Mouse (Mus musculus) mouse embryonic stem cell (cell line): ENCODE data around the gene Ly6g6d.

Experiments
- in situ Hi-C, 2 experiments: fragments of 300-500 bp; cut with MboI; formaldehyde crosslinking; loops; 1 replicate in 1 of 2; 3 replicates in 1 of 2; pipeline ENCODE4 v1.14.3; 2019 to 2020; ENCODE audit warnings: low sequenced_read_pairs in 2 of 2, low pct_unique_long_range_greater_than_20kb in 1 of 2, mixed read lengths in 1 of 2; ENCODE audit not compliant: unreplicated experiment in 1 of 2

The Ly6g6d gene

DNA sequence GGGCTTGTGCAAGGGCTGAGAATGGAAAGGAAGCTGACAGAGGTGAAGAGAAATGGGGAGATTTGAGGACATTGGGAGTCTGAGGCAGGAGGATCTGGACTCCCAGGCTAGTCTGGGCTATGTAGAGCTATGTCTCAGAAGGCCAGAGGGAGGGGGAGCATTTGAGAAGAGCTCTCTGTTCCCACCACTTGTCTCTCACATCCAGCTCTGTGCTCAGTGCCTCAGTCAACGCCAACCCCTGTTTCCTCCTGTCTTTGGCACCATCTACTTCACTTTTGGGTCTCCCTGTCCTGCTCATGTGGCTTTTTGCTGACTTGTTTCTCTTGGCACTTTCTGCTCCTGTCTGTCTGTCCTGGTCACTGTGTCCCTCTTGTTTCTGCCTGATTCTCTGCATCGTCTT lies 580 bp downstream of the Ly6g6d start:
- in situ Hi-C loops = no loop called here

DNA sequence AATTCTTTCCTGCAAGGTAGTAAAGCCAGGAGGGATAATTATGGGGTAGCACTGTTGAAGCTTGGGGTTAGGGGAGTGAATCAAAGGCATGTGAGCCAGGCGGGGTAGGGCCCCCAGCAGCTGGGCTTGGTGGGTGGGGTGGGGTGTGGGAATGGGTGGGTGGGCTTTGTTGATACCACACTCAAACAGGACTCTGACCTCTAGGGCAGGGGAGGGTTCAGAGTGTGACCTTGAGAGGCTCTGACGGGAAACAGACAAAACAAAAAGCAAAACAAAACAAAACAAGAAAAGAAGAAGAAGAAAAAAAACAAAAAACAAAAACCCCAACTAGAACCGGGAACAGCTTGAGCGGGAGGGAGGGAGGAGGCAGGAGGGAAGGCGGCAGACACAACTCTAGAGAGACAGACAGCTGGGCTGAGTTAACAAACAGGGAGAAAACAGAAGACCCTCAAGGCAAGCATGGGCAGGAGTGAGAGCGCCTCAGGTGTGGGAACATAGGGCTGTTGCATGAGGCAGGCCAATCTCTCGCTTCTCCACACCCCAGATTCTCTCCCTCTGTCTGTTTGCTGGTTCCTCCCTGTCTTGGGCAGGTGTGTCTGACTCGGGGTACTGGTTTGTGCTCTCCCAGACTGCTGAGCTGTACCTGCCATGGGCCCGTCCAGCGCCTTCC lies 1.2 kb downstream of the Ly6g6d start, which contains the start of gene Ly6g6e:
Ly6g6e (plus strand) TSS at position 396 of the 670 bp plus-strand sequence.
- in situ Hi-C loops = no loop called here

DNA sequence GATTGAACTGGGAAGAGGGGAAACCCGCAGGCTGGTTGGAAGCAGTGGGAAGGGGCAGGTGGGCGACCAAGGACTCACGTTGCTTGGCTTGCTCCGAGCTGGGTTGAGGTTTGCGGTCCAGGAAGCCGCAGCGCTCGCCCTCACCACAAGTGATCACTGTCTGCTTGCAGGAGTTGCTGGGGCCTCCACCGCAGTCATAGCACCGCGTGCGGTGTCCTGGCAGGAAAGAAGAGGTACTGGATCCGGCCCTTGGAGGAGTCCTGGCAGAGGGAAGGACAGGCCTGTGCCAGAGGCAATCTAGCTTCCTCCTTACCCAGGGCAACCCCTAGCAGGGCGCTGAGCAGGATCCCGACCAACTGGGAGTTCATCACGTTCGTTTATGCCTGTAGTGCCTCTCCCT lies 3.8 kb downstream of the Ly6g6d start:
- in situ Hi-C loops = no loop called here

DNA sequence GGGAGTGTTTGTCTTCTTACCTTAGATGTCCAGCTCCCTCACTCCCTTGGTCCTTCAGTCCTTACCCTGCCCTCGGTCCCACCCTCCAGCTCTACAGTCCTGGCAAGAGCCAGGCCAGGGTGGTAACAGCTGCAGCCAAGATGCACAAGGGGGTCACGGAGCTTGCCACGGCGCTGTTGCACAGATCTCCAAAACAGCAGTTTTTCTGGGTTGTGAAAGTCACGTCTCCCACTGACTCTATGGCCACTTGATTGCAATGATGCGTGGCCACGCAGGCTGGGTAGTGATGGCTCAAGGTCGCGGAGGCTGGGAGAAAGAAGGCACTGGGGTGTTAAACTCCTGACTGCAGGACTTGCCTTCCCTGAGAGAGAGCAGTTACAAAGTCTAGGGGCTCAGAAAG lies 6.4 kb downstream of the Ly6g6d start:
- in situ Hi-C loops = no loop called here

DNA sequence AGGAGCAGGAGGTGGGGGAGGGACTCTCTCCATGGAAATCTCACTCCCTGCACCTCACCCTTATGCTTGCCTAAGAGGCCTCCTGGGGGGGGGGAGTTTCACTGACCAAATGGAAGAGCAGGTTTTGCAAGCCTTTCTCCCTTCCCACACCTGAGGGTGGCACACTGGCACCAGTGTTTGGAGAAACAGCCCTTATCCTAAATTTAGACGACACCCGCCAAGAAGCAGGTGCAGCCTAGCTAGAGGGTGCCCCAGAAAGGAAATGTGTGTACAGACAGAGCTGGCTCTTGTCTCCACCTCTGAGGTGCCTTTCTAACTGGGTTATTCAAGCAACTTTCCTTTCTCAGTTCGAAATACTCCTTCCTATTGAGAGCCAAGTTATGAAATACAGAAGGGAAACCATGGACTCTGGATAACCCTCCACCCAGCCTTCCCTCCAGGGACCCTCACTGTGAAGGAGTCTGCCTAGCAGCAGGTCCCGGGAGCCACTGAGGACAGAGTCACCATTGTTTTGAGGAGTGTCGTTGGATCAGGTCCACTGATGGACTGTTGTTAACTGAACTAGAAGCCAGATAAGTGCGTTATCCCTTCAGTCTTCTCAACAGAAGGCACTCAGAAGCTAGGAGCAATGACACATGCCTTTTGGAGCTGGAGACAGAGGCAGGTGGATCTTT lies 7.2 kb downstream of the Ly6g6d start:
- in situ Hi-C loops = no loop called here

DNA sequence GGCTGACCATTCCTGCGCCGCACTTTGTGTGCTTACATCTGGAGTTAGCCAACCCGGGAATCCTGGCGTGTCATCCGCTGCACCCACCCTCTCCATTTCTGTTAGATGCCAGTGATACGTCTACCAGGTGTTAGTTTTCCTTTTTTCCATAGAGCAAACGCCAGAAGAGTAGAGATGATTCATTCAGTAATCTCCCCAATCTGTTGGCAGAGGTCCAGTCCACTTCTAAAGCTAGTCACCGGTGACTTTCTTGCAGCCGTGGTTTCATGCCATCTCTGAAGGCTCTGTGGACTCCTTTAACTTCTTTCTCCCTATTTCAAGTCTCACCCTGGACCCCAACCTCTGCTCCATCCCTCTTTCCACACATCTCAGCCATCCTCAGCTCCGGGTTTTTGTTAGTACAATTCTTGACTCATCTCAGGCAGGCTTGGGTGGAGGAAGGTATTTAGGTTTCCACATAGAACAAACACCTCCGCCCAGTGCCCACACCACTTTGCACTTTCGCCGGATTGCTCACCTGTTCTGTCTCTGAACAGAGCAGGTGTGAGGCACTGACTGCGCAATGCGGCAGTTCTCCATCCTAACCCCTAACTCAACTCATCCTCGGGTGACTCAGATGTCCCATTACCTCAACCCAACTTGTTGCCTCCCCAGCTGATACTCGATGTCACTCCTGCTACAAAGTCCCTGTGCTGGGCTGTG lies 9.5 kb downstream of the Ly6g6d start:
- in situ Hi-C loops = no loop called here

DNA sequence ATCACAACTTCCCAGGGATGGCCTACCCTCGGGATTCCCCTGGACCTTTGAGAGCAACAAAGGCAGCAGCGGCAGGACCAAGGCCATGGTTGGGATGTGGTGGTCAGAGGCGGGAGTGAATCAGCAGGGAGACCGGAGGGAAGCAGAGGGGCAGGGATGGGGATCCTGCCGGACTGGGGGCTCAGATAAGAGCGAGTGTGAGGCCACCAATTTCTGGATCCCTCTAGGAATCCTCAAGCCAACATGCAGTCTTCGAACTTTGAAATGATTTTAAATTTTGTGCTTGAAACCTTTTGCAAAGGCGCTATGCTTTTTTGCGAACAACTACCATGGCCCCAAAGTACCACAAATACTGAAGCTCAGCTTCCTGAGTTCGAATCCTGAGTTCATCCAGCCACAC lies 11.8 kb downstream of the Ly6g6d start, which contains the start of gene Mpig6b:
Mpig6b (minus strand) TSS at position 101 of the 400 bp plus-strand sequence.
- in situ Hi-C loops = no loop called here

DNA sequence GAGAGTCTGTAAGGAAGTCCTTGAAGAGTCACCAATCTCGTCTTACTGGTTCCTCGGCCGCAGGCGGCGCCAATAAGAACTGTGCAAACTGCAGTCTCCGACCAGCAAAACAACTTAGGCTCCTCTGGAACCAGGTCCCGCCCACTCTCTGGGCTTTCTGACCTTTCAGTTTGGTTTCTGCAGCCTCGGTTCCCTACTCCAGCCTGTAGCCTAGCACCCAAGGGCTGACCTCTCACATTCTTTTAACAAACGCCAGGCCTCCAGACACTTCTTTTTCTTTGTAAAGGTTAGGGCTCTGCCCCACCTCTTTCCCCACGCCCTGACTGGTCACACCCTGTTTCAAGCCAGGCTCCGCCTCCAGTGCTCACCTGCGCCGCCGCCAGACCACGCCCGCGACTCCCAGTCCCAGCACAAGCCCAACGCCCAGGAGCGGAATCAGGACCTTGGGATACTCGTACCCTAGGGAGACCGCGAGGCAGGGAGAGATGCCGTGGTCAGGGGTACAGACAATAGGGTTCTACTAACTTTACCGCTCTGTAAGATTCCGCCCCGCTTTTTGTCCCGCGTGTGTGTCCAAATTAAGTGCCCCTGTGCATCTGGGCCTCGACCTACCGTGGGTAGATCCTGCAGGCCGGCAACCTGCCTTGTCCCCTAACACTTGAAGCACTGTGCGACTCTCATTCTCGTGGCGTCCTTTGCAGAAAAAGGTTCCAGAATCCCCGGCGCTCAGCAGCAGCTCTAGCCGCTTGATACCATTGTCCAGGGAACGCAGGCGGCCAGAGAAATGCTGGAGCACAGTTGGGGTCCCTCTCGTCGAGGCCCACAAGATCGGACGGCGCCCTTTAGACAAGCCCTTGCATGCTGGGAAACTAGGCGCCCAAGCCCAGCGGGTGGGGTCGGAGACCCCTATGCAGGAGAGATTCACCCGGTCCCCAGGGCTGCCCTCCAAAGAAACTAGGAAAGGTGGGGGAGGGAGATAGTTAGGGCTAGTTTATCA lies 12.6 kb downstream of the Ly6g6d start, which contains the start of gene Ly6g6c:
Ly6g6c (plus strand) TSS at position 438 of the 997 bp plus-strand sequence.
- in situ Hi-C loops = no loop called here

DNA sequence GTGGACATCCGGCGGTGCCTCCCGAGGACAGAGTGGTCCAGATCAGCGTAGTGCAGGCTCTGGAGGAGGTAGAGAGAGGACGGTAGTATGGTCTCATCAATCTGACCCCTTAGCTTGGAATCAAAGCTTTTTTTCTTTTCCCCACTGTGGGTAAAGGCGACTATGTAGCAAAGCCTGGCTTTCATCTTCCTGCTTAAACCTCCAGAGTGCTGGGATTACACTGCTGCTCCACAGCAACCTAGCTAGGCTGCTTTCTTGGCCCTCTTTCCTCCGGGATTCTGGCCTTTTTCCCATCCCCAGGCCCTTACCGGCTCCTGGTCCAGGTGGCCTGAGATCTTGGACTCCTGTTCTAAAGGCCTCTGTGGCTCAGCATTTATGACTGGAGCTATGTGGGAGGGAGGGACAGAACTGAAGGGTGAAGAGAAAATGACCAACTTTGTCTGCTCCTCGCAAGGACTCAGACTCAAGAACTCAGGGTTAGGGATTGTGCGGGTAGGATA lies 13.4 kb downstream of the Ly6g6d start:
- in situ Hi-C loops = no loop called here

DNA sequence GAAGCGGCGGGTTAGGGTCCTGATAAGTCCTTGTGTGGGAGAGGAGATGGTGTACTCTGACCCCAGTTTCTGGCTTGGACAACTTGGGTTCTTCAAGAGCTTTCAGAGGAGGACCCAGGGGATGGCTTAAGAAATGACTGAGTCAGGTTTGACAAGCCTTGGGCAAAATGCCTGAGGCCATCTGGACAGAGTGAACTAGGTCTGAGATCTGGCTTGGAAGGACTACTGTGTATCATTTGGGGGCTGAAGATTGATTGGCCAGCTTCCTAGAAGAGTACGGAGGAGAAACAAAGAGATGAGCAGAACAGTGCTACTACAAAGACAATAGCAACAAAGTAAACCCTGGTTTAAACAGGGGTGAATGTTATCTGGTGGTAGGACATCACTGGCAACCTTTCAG lies 14.4 kb downstream of the Ly6g6d start:
- in situ Hi-C loops = no loop called here

DNA sequence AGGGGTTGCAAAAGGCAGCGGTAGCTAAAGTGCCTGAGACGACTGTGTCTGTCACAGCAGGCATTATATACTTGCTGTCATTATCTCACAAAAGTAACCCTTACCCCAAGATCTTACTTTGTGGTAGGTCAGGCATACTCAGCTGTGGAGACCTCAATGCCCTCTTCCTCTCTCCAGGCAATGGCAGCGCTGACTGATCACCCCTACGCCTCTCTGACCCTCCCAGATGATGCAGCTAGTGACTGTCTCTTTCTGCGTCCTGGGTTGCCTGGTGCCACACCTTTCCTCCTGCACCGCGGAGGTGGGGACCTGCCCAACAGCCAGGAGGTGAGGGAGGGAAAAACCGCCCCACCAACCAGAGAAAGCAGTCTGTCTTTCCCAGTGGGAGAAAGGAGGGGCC lies 16.6 kb downstream of the Ly6g6d start:
- in situ Hi-C loops = no loop called here

DNA sequence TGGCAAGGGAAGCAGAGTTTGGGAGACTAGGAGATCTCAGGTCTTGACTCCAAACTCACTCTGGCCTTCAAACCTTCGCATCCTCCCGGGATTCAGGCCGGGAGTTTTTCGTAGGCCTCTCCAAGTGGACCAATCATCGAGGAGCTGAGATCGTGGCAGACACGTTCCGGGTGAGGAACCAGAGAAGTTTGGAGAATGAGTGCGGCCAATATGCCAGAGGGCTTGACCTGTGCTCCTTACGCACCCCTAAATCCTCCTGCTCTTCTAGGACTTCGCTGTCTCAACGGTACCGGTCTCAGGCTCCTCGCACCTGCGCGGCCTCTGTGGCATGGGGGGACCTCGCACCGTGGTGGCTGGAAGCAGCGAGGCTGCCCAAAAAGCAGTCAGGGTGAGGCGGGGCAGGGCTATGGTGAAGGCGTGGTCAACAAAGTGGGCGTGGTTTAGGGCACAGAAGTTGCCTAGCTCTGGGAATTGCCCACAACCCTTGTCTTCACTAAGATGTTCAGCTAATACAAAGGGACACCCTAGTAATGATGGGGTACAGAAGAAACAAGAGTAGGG lies 17.0 kb downstream of the Ly6g6d start:
- in situ Hi-C loops = no loop called here

DNA sequence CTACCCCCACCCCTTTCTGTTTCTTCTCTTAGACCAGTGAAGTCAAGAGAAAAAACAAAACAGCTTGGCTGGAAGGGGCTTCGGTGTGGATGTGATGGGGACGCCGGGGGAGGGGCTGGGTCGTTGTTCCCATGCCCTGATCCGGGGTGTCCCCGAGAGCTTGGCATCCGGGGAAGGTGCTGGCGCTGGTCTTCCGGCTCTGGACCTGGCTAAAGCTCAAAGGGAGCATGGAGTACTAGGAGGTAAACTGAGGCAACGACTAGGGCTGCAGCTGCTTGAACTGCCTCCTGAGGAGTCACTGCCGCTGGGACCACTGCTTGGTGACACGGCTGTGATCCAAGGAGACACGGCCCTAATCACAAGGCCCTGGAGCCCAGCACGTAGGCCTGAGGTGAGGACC lies 17.8 kb downstream of the Ly6g6d start:
- in situ Hi-C loops = no loop called here

DNA sequence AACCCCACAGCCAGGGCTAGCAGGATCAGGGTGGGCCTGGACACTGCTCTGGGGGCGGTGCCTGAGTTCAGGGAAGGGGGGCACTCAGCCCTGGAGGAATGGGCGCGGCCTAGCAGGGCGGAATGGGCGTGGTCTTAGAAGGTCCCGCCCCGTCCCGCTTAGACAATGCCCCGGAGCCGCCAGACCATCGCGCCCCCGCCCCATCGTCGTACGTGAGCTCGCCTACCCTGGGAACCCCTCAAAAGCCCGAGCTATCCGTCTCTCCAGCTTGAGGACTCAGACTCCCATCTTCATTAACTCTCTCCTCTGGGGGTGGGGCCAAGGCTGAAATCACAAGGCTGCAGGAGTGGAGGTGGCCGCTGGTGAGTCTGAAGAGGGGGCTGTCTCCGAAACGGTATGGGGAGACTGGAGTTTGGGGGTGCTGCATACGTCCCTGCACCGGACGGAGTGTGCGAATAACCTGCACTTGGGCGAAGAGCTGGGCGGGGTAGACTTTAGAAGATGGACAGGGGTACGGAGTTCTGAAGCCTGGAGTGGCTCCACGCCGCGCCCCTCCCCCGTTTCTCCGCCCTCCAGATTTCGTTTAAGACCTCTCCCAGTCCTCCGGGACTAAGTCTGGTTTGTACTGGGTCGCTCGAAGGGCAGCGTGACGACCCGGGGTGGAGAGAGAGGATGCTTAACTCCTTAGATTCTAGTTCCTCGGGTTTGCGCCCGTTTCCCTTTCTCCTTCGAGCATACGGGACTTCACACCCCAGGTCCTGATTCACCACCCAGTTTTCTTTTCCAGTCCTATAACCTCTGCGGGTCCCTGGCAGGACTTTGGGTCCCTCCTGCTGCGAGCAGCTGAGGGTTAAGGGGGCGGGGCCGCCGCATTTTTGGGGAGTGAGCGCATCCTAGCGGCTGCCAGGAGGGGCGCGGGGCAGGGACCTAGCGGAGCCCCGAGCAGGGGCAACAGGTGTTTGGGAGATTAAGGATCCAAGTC lies 18.7 kb downstream of the Ly6g6d start, which contains the start of gene Ddah2:
Ddah2 (plus strand) TSS at position 125 of the 982 bp plus-strand sequence.
- in situ Hi-C loops = no loop called here

DNA sequence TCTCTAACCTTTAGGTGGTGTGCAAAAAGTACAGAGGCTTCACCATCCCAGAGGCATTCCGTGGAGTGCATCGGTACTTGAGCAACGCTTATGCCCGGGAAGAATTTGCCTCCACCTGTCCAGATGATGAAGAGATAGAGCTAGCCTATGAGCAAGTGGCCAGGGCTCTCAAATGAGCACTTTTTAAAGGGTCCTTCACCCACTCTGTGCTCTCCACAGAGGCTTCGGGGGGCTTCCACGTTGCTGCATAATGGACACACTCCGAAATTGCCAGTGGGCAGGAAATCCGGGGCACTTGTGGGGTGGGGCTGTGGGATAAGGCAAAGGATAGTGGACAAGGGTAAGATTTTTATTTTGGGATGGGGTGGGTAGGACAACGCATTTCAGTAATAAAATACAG lies 19.5 kb downstream of the Ly6g6d start:
- in situ Hi-C loops = no loop called here

DNA sequence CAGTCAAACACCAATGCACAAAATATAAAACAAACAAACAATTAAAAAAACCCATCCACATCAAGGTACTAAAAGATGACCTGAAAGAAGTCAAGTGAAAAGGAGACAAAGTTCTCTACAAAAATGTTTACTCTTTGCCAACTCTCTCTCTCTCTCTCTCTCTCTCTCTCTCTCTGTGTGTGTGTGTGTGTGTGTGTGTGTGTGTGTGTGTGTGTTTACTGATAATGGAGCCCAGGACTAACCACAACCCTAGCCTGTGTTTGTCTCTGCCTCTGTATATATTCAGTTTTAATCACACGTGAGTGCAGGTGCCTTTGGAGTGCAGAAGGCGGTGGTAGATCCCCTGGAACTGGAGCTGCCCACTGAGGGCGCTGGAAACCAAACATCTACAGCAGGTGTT lies 20.8 kb downstream of the Ly6g6d start:
- in situ Hi-C loops = no loop called here
